Mouse (Mus musculus) right cerebral cortex, postnatal 10 days (tissue): ENCODE measurements around the gene Arhgef7.

Source experiments
- DNase-seq, 2 experiments: peaks; one replicate each; pipeline ENCODE4 v3.0.0; 2021; ENCODE audit warnings: low spot score in 2 of 2

The Arhgef7 gene

DNA sequence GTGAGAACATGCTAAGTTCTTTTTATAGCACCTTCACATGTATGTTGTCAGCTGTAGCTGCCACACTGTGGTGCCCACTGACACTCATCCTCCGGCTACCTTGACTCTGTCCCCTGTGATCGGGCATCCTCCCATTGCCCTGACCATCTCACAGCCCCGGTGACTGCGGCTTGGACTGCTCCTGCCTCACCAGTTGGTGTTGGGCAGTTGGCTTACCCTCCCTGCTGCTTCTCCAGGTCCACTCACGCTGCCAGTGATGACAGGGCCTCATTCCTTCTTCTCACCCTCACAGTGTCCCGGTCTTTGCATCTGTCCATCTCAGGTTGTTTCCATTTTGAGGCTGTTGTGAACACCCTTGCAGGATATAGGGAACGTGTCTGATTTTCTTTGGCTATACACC is 35.3 kb downstream of the Arhgef7 start:
- no peak for DNase-seq

DNA sequence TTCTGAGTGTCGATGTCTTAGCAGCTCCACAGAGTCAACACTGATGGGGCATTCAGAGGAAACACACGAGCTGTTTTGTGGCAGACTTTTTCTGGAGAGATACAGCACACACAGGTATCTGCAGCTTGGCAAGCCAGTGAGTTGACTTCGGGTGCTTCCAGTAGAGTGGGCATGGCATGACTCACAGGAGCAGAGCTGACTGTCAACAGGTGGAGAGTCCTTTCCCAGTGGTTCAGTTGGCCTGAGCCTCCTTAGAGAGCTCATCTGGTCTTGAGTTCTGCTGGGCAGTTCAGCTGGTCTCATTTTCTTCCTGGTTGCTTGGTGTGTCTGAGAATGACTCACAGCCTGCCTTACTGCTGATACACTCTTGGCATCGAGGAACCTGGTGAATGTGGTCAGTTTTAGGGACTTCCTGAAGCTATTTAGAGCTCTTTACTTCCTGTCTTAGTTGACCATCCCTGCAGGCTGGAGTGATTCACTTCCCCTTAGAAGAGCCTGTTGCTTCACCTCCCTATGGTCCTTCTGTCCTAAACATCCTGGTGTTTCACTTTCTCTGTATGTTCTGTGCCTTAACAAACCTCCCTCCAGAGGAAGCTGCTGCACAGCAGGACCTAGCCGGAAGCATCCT is 39.8 kb downstream of the Arhgef7 start:
- DNase-seq = no peak

DNA sequence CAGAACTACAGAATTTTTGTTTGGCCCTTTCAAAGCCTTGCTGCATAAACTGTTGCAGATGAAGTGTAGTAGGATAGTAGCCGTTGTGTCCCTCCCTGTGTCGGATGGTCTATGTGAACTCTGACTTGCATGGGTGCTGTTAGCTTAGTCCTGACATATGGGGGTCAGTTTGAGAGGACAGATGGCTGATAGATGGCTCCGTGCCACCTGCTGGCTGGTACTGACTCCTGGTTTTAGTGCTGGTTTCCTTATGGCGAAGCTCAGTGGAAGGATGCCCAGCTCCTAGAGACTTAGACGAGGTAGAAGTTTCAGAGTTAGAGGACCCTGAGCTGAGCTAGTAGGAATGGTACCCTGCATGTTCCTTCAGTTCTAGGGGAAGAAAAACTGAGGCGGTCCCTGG is 42.5 kb downstream of the Arhgef7 start:
- DNase-seq = peak; percentile 64 to 68

DNA sequence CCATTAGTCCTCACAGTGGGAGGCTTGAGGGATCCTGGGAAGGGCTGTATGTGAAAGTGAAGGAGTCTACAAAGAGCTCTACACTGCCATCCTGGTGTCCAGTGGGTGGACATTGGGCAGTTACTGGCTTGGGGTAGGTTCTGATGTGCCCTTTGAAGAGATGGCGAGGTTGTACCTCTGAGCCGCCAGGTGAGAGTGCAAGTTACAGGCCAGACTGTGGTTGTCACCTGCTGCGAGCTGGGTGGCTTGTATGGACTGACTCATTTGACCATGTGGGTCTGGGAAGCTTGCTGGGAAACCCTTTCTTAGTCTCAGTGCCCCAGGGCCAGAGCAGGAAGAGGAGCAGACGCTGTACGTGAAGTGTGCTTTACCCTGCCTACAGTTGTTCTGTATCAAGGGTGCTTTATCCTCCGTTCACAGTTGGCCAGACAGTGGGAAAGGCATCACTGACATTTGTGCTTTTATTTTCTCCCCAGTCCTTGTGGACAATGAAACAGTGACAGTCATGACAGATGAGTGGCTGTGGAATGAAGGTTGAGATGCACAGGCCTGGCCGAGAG is 43.1 kb downstream of the Arhgef7 start:
- no peak for DNase-seq

DNA sequence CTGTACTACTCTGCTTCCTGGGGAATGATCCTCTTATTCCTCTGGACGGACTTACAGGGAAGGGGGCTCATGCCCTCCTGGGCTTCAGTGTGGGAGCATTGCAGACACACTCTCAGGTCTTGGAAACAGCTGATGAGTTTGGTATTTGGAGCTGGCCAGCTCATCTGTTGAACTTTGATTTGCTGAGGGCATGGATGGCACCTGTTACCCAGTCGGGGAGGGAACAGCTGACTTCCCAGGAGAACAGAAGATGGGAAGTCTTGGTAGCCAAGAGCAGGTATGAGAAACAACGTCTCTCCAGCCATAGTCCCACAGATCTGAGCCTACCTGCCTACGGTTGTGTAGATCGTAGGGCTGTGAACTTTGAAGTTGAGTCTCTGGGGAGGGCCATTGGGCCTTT is 44.1 kb downstream of the Arhgef7 start:
- DNase-seq = no peak

DNA sequence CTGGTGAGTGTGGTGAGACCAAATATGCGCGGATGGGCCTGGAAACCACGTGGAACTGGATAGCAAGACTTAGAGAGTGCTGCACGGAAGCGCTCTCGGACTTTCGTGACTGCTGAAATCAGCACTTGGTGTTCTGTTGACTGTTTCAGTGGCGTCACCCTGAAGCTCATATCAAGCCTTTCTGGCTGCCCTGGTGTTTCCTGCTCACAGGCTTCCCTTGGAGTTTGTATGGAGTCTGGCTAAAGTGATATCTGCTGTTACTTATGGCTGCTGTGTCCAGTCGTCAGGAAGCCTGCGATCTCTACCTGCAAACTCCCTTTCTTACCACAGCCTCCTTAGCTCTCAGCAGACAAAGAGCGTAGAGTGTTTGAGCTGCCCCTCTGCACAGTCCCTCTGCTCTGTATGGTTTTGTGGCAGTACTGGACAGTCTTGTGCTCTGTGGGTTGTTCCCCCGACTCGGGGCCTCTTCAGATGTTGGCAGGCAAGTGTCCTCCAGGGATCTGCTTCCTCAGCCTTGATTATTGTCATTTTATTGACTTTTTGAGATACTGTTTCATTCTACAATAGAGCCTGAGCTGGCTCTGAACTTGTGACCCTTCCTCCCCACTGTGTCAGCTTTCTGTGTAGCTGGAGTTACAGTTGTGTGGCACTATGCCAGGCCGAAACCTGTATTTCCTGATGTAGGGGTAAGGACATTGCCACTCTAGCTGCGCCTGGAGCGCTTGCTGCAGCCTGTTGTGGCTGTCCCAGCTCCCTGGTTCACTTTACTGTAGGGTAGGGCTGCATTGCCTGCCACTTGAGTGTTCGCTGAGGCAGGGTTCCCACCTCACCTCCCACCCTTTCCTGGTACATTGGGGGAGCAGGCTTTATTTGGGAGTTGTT is 46.9 kb downstream of the Arhgef7 start:
- DNase-seq = no peak

DNA sequence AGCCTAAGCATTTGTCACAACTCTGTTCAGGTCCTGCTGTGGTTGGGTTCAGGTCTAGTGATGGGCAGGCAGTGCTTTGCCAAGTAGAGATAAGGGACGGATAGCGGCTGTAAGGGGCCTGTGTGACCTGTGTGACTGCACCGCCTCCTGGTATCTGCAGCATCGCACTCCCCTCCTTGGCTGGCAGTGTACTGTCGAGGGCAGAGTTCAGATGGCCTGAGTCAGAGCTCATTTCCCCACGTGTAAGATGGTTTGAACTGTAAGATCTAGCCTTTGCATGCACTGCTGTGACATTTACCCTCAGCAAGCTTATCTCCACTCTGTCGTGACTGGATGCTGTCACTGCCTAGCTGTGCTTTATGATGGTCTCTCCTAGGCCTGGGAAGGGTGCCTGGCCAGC is 48.4 kb downstream of the Arhgef7 start:
- DNase-seq = no peak

DNA sequence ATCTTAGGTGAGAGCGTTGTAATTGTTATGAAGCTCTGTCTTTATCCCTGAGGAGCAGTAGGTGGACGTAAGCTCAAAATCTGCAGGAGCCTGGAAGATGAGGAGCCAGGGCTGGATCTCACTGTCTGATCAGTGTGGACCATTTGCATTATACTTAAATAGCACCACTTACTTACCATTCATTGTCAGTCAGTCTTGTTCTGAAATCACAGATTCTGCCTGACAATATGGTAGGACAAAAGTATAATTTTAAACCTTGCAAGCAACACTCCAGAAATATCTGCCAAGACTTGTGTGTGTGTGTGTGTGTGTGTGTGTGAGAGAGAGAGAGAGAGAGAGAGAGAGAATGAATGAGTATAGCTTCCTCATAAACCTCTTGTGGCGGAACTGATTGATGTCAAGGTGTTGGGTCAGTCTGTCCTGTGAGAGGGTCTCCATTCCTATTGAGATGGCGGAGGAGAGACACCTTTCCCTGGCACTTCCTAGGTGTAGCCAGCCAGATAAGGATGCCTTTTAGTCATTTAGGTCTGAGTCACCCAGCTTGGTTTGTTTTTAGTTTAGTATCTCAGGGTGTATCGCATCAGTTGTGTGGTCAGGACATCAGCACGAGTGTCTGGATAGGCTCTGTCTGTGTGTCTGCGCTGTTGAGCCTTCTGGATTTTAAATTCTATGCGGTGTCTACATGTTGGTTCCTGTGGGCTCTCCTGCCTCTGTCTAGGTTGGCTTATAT is 49.1 kb downstream of the Arhgef7 start:
- DNase-seq = no peak

DNA sequence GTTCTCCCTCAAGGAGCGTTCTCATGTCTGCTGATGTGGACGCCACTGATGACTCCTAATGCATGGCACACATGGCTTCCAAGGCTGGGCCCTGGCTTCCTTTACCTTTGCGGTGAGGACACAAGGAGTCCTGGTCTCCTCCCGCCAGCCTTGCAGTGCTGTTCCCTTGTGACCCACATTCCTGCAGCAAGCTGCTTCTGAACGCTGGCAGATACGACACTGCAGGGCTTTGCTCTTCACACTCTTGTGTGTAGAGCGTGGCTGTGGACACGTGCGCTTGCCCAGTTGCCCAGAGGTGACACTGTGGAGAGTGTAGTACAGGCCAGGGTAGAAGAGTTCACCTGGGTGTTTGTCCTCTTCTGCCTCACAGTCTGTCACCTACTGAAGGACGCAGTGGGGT is 49.7 kb downstream of the Arhgef7 start:
- DNase-seq = no peak

DNA sequence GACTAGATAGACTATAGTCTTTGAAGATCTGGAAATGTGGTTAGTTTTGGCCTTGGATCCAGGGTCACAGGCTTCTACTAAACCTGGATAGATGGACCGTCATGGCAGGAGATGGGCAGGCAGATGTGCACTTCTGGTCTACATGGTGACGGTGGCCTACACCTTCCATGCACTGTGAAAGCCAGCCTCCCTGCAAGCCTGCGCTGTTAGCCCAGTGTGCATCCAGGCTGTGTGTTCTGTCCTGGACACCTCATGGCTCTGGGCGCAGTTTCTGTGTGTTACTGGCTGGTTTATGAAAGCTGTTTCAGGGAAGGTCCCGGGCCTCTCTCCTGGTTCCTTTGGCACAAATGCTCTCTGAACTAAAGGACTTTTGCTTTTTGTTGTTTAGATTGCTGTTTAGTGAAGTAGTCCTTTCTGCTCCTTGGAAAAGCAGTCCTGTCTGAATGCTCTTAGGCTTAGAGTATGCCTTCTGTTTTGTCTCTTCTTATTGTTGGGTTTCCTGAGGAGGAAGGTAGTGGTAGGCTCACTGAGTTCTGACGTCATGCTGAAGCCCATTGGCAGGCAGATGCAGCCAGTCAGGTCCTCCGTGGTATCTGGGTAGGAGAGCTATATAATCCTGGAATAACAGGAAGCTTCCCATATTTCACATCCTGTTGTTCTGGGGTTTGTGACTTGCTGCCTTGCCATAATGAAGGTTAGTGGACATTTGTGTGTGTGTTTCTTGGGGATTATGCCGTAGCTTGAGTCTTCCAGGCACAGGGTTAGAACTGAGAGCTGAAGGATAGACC is 51.3 kb downstream of the Arhgef7 start:
- DNase-seq = peak in 1 of 2 experiments; percentile 77

DNA sequence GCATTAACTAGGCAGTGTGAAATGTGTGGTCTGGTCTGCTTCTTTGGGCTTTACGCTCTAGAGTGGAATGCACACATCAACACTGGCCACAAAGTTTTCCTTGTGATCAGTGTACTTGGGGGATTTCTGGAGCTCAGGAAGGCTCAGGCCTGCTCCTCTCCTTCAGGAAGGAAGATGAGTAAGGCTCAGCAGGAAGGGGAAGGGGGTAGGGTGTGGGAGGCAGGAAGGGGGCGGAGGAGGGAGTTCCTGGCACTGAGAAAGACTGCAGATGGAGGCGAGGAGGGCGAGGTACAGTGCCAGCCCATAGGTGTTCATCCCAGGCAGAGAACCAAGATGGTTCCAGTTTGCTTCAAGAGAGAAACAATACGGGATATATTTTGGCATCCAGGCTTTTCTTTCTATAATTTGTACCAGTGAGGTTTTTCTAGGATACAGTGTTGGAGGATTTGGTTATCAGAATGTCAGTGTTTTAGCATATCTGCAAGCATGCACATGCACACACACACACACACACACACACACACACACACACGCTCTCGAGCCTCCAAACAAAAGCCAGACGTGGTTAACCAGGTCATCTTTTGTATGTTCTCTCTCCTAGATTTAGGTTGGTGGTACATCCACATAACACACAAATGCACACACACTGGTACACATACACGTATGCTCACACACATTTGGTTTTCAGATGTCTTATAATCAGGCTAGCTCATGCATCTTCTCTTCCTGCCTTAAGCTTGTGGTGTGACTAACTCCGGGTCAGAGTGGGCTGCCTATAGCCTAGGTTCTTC is 52.5 kb downstream of the Arhgef7 start:
- no peak for DNase-seq

DNA sequence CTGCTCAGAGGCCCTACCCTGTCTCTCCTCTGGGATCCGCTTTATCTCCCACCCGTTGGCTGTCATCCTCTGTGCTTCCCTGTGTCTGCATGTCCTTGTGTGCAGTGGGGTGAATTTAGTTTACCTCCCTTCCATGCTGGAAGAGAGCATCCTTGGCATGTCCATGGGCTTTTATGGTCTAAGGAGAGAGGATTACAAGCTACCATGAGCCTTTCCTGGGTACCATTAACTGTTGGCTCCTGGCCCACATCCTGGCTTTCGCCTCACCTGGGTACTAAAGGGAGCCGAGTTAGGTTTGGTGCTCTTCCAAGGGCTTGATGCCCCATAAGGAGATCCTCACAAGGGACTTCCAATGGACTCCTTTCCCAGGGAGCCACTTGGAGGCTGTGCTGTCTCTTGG is 53.1 kb downstream of the Arhgef7 start:
- no peak for DNase-seq

DNA sequence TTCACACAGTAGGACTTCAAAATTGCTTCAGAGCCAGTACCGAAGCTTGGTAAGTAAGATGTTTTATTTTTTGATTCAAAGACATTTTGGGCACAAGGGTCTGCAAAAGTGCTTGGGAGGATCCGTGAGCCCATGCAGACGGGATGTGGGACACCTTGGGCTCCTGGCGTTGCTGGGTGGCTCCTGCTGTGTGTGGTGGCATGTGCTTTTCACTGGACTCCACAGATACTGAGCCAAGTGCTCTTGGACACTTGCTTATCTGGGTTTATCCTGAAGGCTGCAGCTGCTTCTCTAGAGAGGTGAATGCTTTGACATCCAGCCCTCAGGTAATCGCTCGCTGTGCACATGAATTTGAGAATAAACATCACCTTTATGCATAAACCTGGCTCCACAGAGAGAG is 55.1 kb downstream of the Arhgef7 start:
- DNase-seq = no peak

DNA sequence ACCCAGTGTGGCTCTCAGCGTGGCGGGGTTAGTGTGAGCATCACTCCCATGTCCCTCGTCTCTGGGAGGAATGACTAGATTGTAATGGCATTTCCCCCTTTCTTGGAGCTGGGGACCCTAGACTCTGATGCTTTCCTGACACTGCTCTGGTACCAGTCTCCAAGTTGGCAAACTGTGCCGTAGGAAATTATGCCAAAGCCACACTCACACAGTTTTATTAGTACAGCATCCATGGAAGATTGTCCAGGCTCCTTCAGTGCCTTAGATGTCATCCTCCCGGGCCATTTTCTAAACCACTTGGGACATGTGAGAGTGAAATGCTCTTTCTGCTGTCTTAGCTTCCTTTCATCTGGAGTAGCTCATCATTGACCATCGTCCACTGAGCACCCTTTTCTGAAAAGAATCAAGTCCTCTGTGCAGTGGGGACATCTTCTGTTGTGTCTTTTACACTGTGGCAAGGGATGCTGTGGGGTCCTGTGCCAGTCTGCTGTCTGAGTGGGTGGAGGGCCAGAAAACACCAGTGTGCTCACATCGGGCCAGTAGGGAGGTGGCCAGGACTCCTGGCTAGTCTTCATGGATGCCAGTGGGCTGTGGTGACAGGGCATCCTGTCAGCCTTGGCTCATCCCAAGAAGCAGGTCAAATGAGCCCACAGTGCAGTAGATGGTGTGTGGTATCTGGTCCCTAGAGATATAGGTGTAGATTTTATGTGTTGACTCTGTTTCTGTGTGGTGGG is 56.5 kb downstream of the Arhgef7 start:
- DNase-seq = no peak

DNA sequence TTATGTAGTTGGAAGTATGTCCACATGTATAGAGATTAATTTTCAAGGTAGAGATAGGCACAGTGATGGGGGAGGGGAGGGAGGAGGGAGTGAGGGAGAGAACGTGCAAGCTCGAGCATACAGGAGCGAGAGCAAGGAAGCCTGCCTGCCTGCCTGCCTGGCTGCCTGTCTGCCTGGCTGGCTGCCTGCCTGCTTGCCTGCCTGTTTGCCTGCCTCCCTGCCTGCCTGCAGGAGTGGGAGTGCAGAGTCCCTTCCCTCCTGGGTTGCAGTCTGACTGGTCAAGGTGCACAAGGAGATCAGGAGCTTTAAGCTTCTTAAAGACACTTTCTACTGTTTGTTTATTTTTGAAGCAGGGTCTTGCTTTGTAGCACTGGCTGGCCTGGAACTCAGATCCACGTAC is 57.6 kb downstream of the Arhgef7 start:
- DNase-seq = no peak

DNA sequence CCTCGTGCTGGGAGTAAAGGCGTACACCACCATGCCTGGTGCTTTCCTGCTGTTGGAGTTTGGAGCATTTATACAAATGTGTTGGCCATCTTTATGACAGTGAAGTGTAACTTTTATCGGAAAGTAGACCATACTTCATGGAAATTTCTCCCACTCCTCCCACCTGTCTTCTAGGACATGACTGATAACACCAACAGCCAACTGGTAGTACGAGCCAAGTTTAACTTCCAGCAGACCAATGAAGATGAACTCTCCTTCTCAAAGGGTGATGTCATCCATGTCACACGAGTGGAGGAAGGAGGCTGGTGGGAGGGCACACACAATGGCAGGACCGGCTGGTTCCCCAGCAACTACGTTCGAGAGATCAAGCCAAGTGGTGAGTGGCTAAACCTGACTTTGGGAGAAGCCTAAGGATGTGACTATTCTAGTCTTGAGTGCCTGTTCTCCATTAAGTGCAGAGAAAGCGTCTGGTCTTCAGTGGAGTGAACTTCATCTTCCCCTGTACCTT is 58.1 kb downstream of the Arhgef7 start:
- DNase-seq = no peak

DNA sequence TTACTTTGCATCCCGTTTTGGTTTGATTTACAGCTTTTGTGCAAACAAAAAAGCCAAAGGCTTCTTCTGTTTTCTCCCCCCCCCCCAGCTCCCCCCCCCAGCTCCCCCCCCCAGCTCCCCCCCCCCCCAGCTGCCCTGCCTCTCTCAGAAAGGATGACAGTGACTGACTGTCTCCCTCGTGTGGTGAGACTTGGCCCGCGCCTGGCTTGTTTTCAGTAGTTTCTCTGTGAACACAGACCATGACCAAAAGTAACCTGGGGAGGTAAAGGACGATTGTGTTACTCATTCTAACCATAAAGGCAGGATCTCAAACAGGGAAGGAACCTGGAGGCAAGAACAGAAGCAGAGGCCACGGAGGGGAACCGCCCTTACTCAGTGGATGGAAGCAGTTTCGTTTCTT is 60.7 kb downstream of the Arhgef7 start:
- DNase-seq = no peak

DNA sequence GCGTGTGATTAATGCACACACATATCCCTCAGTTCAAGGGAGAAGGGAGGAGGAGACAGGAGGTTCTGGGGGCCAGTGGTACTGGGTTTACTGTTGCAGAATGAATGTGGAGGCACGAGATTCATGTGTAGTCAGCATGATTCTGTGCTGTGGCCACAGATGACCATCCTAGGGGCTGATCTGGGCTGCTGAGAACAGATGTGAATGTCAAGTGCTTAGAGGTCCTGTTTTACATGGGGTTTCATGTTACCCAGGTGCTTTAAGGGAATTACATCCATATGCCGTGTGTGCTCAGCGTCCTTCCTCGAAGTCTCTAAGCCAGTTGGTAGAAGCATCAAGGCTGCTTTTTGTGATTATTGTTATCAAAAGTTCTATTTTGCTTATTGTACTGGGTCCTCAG is 61.6 kb downstream of the Arhgef7 start:
- no peak for DNase-seq

DNA sequence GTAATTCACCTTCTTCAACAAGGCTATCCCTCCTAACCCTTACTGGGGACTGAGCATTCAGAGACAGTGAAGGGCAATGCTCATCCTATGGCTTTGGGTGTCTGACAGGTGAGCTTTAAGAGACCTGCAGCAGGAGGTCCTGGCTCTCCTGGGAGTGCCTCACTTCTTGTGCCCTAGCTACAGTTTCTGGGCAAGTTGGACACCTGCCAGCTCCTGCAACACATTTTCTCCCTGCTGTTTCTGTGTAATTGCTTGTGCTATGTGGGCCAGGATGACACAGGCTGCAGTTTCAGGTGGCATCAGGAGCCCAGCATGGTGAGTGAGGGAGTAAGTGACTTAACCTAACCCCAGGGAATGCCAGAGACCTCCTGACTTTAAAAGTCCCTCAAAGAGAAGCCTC is 67.4 kb downstream of the Arhgef7 start:
- no peak for DNase-seq

DNA sequence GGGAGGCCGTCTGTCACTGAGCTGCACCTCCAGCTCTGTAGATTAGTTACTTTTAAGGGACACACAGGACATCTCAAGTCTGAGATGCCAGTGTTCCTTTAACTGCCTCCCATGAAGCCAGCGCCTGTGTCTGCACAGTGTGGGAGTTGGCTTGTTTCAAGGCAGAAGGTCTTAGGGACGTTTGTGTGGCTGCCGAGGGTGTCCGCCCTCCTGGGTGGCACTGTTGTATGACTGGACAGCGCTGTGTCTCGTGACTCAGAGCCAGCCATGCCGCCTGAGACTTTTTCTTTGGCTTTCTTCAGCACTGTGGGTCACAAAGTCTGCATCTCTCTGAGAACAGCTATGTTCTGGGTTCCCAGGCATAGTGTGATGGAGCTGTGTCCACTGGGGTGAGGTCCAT is 69.6 kb downstream of the Arhgef7 start:
- DNase-seq = no peak
